Mouse (Mus musculus): ENCODE results near the gene Mier2. TPM values are rescaled to one million over a fixed set of nuclear protein-coding genes. Genes with fewer than 3 reads are reported as not detected.
A peak's percentile ranks its signal among the peaks of the same experiment; 100 is the strongest.

Mier2 gene
- polyA plus RNA-seq, 1 experiment: 1.7 TPM

DNA sequence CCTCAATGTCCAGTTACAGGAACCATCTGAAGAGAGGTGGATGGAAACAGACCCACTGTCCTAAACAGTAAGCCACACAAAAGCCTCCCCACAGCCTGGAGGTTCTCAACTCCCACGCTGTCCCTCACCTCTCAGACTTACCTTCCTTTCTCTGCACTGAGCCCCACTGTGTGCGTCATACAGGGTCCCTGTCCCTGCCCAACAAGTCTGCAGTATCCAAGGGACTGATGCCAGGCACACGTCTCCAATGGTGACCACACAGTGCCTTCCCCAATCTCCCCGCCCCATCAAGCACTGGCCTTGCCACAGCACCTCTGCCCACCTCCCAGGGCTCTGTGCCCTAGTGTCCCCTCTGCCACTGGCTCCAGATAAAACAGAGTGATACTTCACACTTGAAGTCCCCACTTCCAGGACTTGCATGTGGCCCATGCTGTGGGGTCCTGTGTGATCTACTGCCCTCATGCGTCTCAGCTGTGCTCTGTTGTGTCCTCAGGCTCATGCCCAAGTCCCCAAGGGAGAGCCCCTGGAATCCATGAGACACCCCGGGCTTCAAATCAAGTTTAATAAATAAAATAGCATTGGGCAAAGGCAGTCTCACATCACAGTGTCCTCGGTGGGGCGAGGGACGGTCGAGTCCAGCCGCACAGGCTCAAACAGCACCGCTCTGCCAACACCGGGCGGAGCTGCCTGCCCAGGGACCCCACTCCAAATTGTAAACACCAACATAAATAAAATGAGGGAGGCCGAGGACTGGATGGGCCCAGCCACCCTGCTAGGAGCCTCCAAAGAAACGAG is 15.1 kb downstream of the Mier2 start:
- Histone ChIP-seq H3K4me3 (replicated peaks) (no peak overlapping the region), H3K9me3 (ENCODE audit: control insufficient read depth, low read length) (no peaks in the 10 kb centered on the region), H3K4me1 (ENCODE audit: control insufficient read depth) (no peaks in the 10 kb centered on the region; the same call in 1 of the 2 replicates), H3K36me3 (ENCODE audit: control insufficient read depth) (peaks cover 54% of the 10 kb centered on the region), H3K27me3 (ENCODE audit: control insufficient read depth) (peaks cover 5% of the 10 kb centered on the region)
- no peak for TF ChIP-seq TAL1 (IDR thresholded peaks at IDR 0.05; ENCODE audit: low read length)
- TF ChIP-seq GATA1 (IDR thresholded peaks at IDR 0.05; ENCODE audit: low read length): no peak

DNA sequence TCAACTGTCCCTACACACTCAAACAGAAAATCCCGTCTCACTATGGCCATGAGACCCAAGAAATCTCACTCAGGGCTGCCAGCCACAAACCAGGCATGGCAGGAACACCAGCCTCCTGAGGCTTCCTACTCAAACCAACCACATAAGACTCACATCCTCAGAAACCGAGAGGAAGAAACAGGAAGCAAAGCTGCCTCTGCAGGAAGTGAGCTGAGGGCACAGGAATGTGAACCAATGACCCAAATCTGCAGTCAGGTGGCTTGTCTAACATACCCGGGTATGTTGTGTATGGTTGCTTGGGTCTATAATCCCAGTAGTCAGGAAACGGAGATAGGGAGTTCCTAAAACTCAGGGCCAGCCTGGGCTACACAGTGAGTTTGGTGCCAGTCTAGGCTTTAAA is 16.1 kb downstream of the Mier2 start:
- TF ChIP-seq TAL1 (IDR thresholded peaks at IDR 0.05; ENCODE audit: low read length) (no peak), GATA1 (IDR thresholded peaks at IDR 0.05; ENCODE audit: low read length) (no peak)
- Histone ChIP-seq H3K36me3 (ENCODE audit: control insufficient read depth) (peaks cover 44% of the 10 kb centered on the region), H3K4me1 (ENCODE audit: control insufficient read depth) (peaks cover 5% of the 10 kb centered on the region), H3K27me3 (ENCODE audit: control insufficient read depth) (peaks cover 14% of the 10 kb centered on the region), H3K4me3 (replicated peaks) (no peak overlapping the region), H3K9me3 (ENCODE audit: control insufficient read depth, low read length) (no peaks in the 10 kb centered on the region)

DNA sequence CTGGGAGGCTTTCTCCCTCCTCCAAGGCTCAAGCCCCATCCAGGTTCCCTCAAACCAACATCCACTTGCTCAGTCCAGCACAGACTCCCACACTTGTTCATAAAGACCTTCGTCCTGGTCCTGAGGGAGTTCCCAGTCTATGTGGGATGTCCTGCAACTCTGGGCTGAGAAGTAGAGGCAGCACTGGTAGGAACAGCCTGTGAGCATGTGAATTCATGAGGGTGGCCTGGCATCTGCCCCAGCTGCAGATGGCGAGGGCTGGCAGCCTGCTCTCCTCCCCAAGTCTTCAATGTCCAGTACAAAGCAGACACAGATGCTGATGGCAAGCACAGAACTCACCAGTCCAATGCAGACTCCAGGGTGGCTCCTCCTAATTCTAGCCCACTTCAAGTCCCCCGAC is 16.7 kb downstream of the Mier2 start:
- H3K36me3 ChIP-seq (ENCODE audit: control insufficient read depth): peaks cover 38% of the 10 kb centered on the region
- H3K4me1 ChIP-seq (ENCODE audit: control insufficient read depth): peaks cover 11% of the 10 kb centered on the region
- H3K4me3 ChIP-seq (replicated peaks): no peak overlapping the region
- no peaks in the 10 kb centered on the region for H3K9me3 ChIP-seq (ENCODE audit: control insufficient read depth, low read length)
- H3K27me3 ChIP-seq (ENCODE audit: control insufficient read depth): peaks cover 14% of the 10 kb centered on the region
- TF ChIP-seq TAL1 (IDR thresholded peaks at IDR 0.05; ENCODE audit: low read length): no peak
- no peak for TF ChIP-seq GATA1 (IDR thresholded peaks at IDR 0.05; ENCODE audit: low read length)

DNA sequence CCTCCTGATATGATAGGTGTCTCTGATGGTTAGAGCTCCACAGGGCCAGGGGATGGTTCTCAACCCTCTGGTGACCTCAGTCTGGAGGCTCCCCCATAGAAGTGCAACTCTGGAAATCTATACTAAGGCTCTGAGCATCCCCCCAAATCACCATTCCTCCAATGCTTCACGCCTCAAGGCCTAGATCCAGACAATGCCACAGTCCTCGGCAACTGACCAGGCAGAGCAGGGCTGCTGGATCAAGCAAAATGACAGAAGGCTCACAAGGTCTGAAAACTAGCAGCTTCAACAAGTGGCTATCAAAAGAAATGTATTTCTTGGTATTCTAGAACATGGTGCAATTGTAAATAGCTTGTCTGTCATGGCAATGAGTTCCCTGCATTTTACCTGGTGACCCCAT is 17.2 kb downstream of the Mier2 start:
- H3K4me3 ChIP-seq (replicated peaks): no peak overlapping the region
- peaks cover 33% of the 10 kb centered on the region for H3K36me3 ChIP-seq (ENCODE audit: control insufficient read depth)
- H3K4me1 ChIP-seq (ENCODE audit: control insufficient read depth): peaks cover 16% of the 10 kb centered on the region
- TF ChIP-seq TAL1 (IDR thresholded peaks at IDR 0.05; ENCODE audit: low read length) (no peak), GATA1 (IDR thresholded peaks at IDR 0.05; ENCODE audit: low read length) (no peak)
- peaks cover 14% of the 10 kb centered on the region for H3K27me3 ChIP-seq (ENCODE audit: control insufficient read depth)
- no peaks in the 10 kb centered on the region for H3K9me3 ChIP-seq (ENCODE audit: control insufficient read depth, low read length)

DNA sequence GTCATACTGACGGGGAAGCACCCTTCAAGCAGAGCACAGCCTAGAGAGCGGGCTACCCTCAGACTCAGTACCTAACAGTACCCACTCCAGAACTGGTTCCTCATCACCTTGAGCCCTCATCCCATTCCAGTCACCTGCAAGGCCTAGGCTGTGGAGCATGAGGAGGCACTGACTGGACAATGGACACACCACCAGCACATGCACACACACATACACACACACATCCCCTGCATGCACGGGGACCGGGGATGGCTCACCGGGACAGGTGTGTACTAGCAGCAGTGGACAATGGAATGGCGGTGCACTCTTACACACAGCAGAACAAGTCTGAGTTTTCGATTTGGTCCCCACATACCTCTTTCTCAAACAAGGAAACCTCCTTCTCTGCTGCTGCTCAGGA is 17.7 kb downstream of the Mier2 start:
- H3K4me1 ChIP-seq (ENCODE audit: control insufficient read depth): peaks cover 19% of the 10 kb centered on the region
- TF ChIP-seq GATA1 (IDR thresholded peaks at IDR 0.05; ENCODE audit: low read length): no peak
- no peak for TF ChIP-seq TAL1 (IDR thresholded peaks at IDR 0.05; ENCODE audit: low read length)

DNA sequence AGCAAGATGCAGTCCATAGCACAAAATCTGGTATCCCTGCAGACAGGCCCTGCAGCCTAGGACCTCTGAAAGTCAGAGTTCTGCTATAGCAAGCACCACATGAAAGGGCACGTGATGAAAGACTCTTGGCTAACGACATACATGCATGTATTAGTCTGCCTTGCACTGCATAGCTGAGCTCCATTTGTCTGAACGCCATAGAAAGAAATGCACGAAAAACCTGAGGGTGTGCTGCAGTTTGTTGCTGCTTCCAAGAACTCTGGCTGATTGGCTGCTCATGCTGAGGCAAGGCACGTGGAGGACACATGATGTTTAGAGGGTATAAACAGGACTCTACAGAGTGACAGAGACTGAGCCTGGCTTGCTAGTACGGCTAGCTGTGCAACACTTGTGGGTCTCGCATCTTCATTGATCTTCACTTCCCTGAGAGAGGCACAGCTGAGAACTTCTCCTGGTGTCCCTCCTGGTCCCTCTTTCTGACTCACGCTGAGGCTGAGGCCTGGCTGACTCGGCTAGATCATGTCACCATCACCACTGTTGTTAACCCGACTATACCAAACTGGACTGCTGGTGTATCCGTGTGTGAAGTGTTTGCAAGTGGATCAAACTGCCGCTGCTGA is 18.4 kb downstream of the Mier2 start:
- peaks cover 14% of the 10 kb centered on the region for H3K27me3 ChIP-seq (ENCODE audit: control insufficient read depth)
- no peak overlapping the region for H3K4me3 ChIP-seq (replicated peaks)
- H3K36me3 ChIP-seq (ENCODE audit: control insufficient read depth): peaks cover 21% of the 10 kb centered on the region
- no peak for TF ChIP-seq GATA1 (IDR thresholded peaks at IDR 0.05; ENCODE audit: low read length)
- TF ChIP-seq TAL1 (IDR thresholded peaks at IDR 0.05; ENCODE audit: low read length): no peak
- H3K4me1 ChIP-seq (ENCODE audit: control insufficient read depth): peaks cover 19% of the 10 kb centered on the region
- no peaks in the 10 kb centered on the region for H3K9me3 ChIP-seq (ENCODE audit: control insufficient read depth, low read length)

More for the DNA sequence above, 17.7 kb downstream of the Mier2 start:
- Histone ChIP-seq H3K9me3 (ENCODE audit: control insufficient read depth, low read length) (no peaks in the 10 kb centered on the region), H3K36me3 (ENCODE audit: control insufficient read depth) (peaks cover 28% of the 10 kb centered on the region), H3K27me3 (ENCODE audit: control insufficient read depth) (peaks cover 14% of the 10 kb centered on the region), H3K4me3 (replicated peaks) (no peak overlapping the region)

DNA sequence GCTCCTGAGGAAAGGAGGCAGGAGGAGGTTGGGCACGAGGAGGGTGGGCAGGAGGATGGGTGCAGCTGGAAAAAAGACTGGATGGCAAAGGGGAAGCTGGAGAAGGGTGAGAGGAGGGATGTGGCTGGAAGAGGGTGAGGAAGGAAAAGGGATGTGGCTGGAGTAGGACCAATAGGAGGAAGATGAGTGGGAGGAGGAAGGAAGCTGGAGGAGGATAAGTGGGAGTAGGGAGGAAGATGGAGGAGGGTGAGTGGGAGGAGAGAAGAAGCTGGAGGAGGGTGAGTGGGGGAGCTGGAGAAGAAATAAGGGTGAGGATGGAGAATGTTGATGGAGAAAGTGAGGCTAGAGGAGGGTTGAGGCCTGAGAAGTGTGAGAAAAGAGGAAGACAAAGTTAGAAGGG is 19.6 kb downstream of the Mier2 start:
- TF ChIP-seq TAL1 (IDR thresholded peaks at IDR 0.05; ENCODE audit: low read length) (no peak), GATA1 (IDR thresholded peaks at IDR 0.05; ENCODE audit: low read length) (no peak)
- no peaks in the 10 kb centered on the region for H3K9me3 ChIP-seq (ENCODE audit: control insufficient read depth, low read length)
- H3K36me3 ChIP-seq (ENCODE audit: control insufficient read depth): peaks cover 9% of the 10 kb centered on the region
- H3K4me1 ChIP-seq (ENCODE audit: control insufficient read depth): peaks cover 19% of the 10 kb centered on the region
- no peak overlapping the region for H3K4me3 ChIP-seq (replicated peaks)
- H3K27me3 ChIP-seq (ENCODE audit: control insufficient read depth): peaks cover 14% of the 10 kb centered on the region

DNA sequence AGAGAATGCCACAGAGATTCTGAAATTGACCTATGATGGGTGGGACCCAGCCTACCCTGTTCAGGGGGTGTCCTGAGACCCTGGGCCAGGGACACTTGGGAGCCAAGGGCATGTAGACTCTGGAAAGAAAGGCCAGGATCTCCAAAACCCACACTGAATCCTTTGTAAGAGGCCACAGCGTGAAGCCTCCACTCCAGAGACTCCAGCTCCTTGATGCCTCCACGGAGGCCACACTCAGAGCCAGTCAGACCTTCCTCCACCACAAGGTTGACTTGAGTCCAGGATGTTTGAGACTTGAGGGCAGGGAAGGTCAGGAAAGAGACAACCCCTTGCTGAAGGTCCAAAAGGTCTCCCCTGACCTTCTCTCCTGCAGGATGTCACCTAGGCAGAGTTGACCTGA is 20.6 kb downstream of the Mier2 start:
- no peak for TF ChIP-seq TAL1 (IDR thresholded peaks at IDR 0.05; ENCODE audit: low read length)
- no peak for TF ChIP-seq GATA1 (IDR thresholded peaks at IDR 0.05; ENCODE audit: low read length)
- H3K4me1 ChIP-seq (ENCODE audit: control insufficient read depth): peaks cover 19% of the 10 kb centered on the region
- H3K4me3 ChIP-seq (replicated peaks): no peak overlapping the region
- H3K9me3 ChIP-seq (ENCODE audit: control insufficient read depth, low read length): no peaks in the 10 kb centered on the region
- H3K36me3 ChIP-seq (ENCODE audit: control insufficient read depth): peaks cover 4% of the 10 kb centered on the region; the same call in 1 of the 2 replicates
- peaks cover 14% of the 10 kb centered on the region for H3K27me3 ChIP-seq (ENCODE audit: control insufficient read depth)

DNA sequence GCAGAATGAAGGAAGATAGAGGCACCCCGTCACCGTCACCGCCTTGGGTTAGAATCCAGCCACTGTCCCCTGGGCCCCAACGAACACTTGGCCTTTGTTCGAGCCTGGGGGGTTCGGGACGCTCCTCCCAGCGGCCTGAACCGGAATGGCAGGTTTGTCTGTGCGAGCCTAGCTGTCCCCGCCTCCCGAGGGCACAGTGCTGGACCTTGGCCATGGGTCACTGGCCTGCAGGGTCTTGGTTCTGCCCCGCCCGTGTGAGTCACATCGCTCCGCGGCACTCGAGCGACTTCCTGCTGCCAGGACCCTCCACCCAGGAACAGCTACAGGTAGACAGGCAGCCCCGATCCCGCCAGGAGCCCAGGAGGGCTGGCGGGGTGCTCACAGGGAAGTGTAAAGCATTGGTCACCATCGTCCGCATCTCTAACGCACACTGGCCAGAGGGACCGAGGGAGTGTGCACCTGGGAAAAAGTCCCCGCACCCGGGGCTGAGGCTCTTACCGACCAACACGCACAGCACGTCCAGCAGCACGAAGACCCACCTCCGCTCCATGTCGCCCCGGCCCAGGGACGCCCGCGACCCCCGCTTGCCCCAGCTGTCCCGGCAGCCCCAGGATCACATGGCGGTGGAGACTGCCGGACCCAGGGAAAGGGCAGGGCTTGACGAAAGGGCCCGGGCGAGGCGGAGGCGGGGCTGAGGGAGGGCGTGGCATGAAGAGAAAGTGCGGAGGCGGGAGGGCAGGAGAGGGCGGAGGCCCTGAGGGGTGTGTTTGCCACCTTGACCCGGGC is 21.7 kb downstream of the Mier2 start, which contains the start of gene Plpp2:
Gene Plpp2 (minus strand): TSS at position 671 of the 786 bp plus-strand sequence.
- TF ChIP-seq TAL1 (IDR thresholded peaks at IDR 0.05; ENCODE audit: low read length) (no peak), GATA1 (IDR thresholded peaks at IDR 0.05; ENCODE audit: low read length) (no peak)
- H3K4me1 ChIP-seq (ENCODE audit: control insufficient read depth): peaks cover 19% of the 10 kb centered on the region

More for the DNA sequence above, 21.7 kb downstream of the Mier2 start, which contains the start of gene Plpp2:
- Histone ChIP-seq H3K27me3 (ENCODE audit: control insufficient read depth) (peaks cover 14% of the 10 kb centered on the region), H3K36me3 (ENCODE audit: control insufficient read depth) (peaks cover 6% of the 10 kb centered on the region; the same call in 1 of the 2 replicates), H3K9me3 (ENCODE audit: control insufficient read depth, low read length) (no peaks in the 10 kb centered on the region), H3K4me3 (replicated peaks) (peak within 1 kb of the TSS; percentile 64)
